Mouse (Mus musculus) liver, embryonic 13.5 days (tissue): ENCODE results near the gene Sdccag8. TPM values are rescaled to one million over a fixed set of nuclear protein-coding genes. Genes with fewer than 3 reads are reported as not detected.
"Not testable (repeated sequence)": the region's sequence is repeated elsewhere in the genome, so short reads cannot be mapped to it uniquely, and the experiment has no call there.

Experiments used
- ATAC-seq: fragments of 200-750 bp; cut with Nextera tagmentation; 2 replicates; pipeline ENCODE4 v1.8.0; 2017; ENCODE audit warnings: low read depth, mild to moderate bottlenecking, moderate number of reproducible peaks, moderate library complexity
- DNase-seq: peaks from one replicate; pipeline ENCODE4 v3.0.0; 2022
- H3K27ac ChIP-seq: fragments of 300-500 bp; sonication (generic); 2 replicates; pipeline ENCODE4 v1.5.1; 2015; ENCODE audit warnings: moderate library complexity, mild to moderate bottlenecking, inconsistent platforms
- H3K27me3 ChIP-seq: fragments of 300-500 bp; sonication (generic); 2 replicates; pipeline ENCODE4 v1.6.1; 2015; ENCODE audit warnings: mild to moderate bottlenecking, inconsistent platforms
- H3K36me3 ChIP-seq: fragments of 300-500 bp; sonication (generic); 2 replicates; pipeline ENCODE4 v1.6.1; 2015; ENCODE audit warnings: mild to moderate bottlenecking, inconsistent platforms
- H3K4me1 ChIP-seq: fragments of 300-500 bp; sonication (generic); replicated peaks from 2 replicates; pipeline ENCODE4 v1.6.1; 2015; ENCODE audit warnings: inconsistent platforms
- H3K4me2 ChIP-seq: fragments of 300-500 bp; sonication (generic); 2 replicates; pipeline ENCODE4 v1.6.1; 2015; ENCODE audit warnings: inconsistent platforms, mild to moderate bottlenecking, moderate library complexity
- H3K4me3 ChIP-seq: fragments of 300-500 bp; sonication (generic); replicated peaks from 2 replicates; pipeline ENCODE4 v1.5.1; 2015; ENCODE audit warnings: mild to moderate bottlenecking, inconsistent platforms
- H3K9ac ChIP-seq: fragments of 300-500 bp; sonication (generic); 2 replicates; pipeline ENCODE4 v1.6.1; 2015; ENCODE audit warnings: mild to moderate bottlenecking, inconsistent platforms
- H3K9me3 ChIP-seq: fragments of 300-500 bp; sonication (generic); replicated peaks from 2 replicates; pipeline ENCODE4 v1.6.1; 2016; ENCODE audit warnings: inconsistent platforms
- WGBS: fragments of 180-500 bp; shearing (Covaris S2); methylation state at CpG from one replicate; pipeline ENCODE4 v1.1.7; 2015; ENCODE audit not compliant: insufficient replicate concordance; 5-methylcytosine and 5-hydroxymethylcytosine counted together
- polyA plus RNA-seq: library from polyadenylated mRNA; unstranded; fragments of >200 nt; fragmentation: Nextera tagmentation; extraction: Ambion mirVana; gene quantifications from 2 replicates; pipeline ENCODE4 v1.2.1, GENCODE M21; 2015

The Sdccag8 gene
- polyA plus RNA-seq, 1 experiment from 2014 or later = 5.7 TPM

DNA sequence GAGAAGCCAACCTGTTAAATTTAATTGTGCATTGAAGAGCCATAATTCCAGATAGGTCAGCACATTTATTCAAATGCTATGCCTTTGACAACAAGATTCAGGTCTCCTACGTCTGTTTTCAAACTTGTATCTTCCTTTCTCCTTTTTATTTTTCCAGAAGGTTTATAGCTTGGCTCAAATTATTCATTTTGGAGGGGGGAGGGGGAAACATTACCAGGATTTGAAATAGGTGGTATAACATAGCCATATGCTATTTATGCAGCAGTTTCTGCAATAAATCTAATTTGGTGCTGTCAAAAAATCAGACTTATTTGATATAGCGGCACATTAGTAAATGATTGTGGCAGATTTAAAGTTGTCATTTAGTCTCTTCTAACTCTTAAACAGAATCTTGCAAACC, 116.1 kb downstream of the Sdccag8 start:
- Histone ChIP-seq H3K4me3 (no peak overlapping the region), H3K4me1 (no peaks in the 10 kb centered on the region), H3K9me3 (no peaks in the 10 kb centered on the region), H3K27me3 (no peaks in the 10 kb centered on the region), H3K36me3 (no peaks in the 10 kb centered on the region), H3K4me2 (no peak overlapping the region), H3K9ac (no peak overlapping the region), H3K27ac (no peak overlapping the region)
- DNase-seq (no peak), ATAC-seq (no peak)
- 78% methylated on average over 2 of the region's 2 CpGs for WGBS

DNA sequence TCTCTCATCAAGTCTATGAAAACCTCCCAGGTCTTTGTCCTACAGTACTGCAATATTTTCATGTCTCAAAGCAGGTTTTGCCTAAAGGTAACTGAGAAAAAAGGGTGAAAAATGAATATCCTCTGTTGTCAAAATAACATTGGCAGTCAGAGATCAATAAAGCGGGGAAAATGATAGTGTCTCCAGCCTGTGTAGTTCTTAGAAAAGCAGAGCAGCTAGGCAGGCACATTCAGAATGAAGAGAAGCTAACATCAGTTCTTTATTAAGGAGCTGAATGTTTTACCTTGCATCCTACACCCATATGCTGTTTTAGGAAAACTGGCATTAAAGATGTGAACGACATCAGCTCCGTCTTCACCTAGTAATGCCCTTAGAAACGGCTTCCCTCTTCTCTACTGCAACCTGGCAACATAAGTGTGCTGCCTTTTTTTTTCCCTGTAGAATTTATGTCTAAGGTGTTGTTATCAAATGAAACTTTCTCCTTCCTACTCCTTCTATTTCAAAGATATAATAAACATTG, 116.6 kb downstream of the Sdccag8 start:
- Histone ChIP-seq H3K36me3 (no peaks in the 10 kb centered on the region), H3K4me2 (no peak overlapping the region), H3K27ac (no peak overlapping the region), H3K9ac (no peak overlapping the region), H3K4me1 (no peaks in the 10 kb centered on the region), H3K27me3 (no peaks in the 10 kb centered on the region), H3K4me3 (no peak overlapping the region), H3K9me3 (no peaks in the 10 kb centered on the region)
- ATAC-seq (no peak), DNase-seq (no peak)
- 74% methylated on average over 4 of the region's 4 CpGs for WGBS

DNA sequence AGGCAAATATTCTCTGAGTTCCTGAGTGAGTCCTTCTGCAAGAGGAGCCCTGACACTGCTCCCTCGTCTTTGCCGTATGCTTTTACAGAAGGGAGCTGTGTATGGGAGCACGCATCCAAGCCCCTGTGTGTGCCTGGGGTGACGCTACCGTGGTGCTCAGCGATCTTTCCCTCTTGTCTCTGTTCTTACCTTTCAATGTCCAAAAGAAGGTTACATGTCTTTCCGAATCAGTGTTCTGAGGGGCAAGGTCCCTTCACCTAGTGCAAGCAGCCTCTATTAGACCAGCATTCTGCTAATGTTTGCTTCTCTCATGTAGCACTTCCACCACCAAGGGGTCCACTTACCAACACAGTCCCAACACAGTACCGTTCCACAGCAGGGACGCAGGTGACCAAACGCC, 117.1 kb downstream of the Sdccag8 start:
- Histone ChIP-seq H3K4me3 (no peak overlapping the region), H3K27me3 (no peaks in the 10 kb centered on the region), H3K36me3 (no peaks in the 10 kb centered on the region), H3K4me2 (no peak overlapping the region), H3K27ac (no peak overlapping the region), H3K4me1 (no peaks in the 10 kb centered on the region), H3K9ac (no peak overlapping the region), H3K9me3 (no peaks in the 10 kb centered on the region)
- no peak for DNase-seq
- no peak for ATAC-seq
- WGBS = 83% methylated on average over 10 of the region's 10 CpGs

GRCm38 (mm10) chr1:176932320-176932950, 118.0 kb downstream of the Sdccag8 start:
- no peak overlapping the region for H3K27ac ChIP-seq
- WGBS = 63% methylated on average over 12 of the region's 12 CpGs
- no peaks in the 10 kb centered on the region for H3K4me1 ChIP-seq
- no peak overlapping the region for H3K9ac ChIP-seq
- no peak overlapping the region for H3K4me3 ChIP-seq
- H3K4me2 ChIP-seq = no peak overlapping the region
- no peaks in the 10 kb centered on the region for H3K9me3 ChIP-seq
- no peak for ATAC-seq
- H3K27me3 ChIP-seq = no peaks in the 10 kb centered on the region
- H3K36me3 ChIP-seq = no peaks in the 10 kb centered on the region
- no peak for DNase-seq

DNA sequence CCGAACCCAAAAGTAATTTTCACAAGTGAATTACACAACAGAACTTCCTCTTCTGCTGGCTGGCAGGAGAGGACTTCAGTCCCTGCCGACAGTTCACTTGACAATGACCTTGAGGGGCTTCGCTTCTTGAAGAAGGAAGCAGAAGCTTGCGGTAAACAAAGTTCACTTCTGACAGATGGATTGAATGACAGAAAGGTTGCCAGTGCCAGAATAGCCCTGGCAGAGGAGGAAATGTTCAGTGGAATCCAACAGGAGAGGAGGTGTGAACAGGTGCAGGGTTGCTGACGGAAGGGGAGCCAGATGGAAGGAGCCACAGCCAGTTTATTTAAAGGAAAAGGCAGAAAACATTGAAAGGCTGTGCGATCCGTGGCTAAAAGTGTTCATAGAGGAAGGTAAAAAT, 118.9 kb downstream of the Sdccag8 start:
- Histone ChIP-seq H3K4me2 (no peak overlapping the region), H3K9ac (no peak overlapping the region), H3K4me1 (no peaks in the 10 kb centered on the region), H3K4me3 (no peak overlapping the region), H3K27me3 (no peaks in the 10 kb centered on the region), H3K36me3 (no peaks in the 10 kb centered on the region), H3K27ac (no peak overlapping the region), H3K9me3 (no peaks in the 10 kb centered on the region)
- DNase-seq (no peak), ATAC-seq (no peak)
- 35% methylated on average over 7 of the region's 7 CpGs for WGBS

GRCm38 (mm10) chr1:176934043-176934762, 119.7 kb downstream of the Sdccag8 start:
- H3K27ac ChIP-seq = no peak overlapping the region
- no peak for DNase-seq

GRCm38 (mm10) chr1:176939901-176940341, 125.5 kb downstream of the Sdccag8 start:
- 69% methylated on average over 8 of the region's 8 CpGs for WGBS
- Histone ChIP-seq H3K36me3 (no peaks in the 10 kb centered on the region), H3K27me3 (no peaks in the 10 kb centered on the region), H3K4me3 (no peak overlapping the region), H3K9me3 (no peaks in the 10 kb centered on the region), H3K4me2 (no peak overlapping the region), H3K9ac (no peak overlapping the region), H3K4me1 (peaks cover 23% of the 10 kb centered on the region), H3K27ac (no peak overlapping the region; the same call in 1 of the 2 replicates)
- DNase-seq (no peak), ATAC-seq (no peak)

More at GRCm38 (mm10) chr1:176934043-176934762, 119.7 kb downstream of the Sdccag8 start:
- Histone ChIP-seq H3K4me3 (no peak overlapping the region), H3K4me1 (no peaks in the 10 kb centered on the region), H3K9me3 (no peaks in the 10 kb centered on the region), H3K9ac (no peak overlapping the region), H3K36me3 (no peaks in the 10 kb centered on the region), H3K4me2 (no peak overlapping the region), H3K27me3 (no peaks in the 10 kb centered on the region)
- 61% methylated on average over 13 of the region's 13 CpGs for WGBS
- no peak for ATAC-seq

DNA sequence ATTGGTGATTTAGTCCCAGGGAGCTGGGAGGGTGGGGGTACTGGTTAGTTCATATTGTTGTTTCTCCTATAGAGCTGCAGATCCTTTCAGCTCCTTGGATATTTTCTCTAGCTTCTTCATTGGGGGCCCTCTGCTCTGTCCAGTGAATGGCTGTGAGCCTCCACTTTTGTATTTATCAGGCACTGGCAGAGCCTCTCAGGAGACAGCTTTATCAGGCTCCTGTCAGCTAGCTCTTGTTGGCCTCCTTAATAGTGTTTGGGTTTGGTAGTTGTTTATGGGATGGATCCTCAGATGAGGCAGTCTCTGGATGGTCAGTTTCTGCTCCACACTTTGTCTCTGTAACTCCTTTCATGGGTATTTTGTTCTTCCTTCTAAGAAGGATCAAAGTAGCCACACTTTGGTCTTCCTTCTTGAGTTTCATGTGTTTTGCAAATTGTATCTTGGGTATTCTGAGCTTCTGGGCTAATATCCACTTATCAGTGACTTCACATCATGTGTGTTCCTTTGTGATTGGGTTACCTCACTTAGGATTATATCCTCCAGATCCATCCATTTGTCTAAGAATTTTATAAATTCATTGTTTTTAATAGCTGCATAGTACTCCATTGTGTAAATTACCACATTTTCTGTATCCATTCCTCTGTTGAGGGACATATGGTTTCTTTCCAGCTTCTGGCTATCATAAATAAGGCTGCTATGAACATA, 127.0 kb downstream of the Sdccag8 start:
- not testable (repeated sequence) for H3K36me3 ChIP-seq, H3K4me3 ChIP-seq, H3K9me3 ChIP-seq, H3K27me3 ChIP-seq
- Histone ChIP-seq H3K27ac (peak overlapping the region; percentile 81), H3K4me2 (0 out of 2 replicates have a peak overlapping the region, but pooled peaks have one; percentile 24), H3K9ac (0 out of 2 replicates have a peak overlapping the region, but pooled peaks have one; percentile 6), H3K4me1 (peaks cover 33% of the 10 kb centered on the region)
- DNase-seq (peak; percentile 61), ATAC-seq (peak; percentile 93)

DNA sequence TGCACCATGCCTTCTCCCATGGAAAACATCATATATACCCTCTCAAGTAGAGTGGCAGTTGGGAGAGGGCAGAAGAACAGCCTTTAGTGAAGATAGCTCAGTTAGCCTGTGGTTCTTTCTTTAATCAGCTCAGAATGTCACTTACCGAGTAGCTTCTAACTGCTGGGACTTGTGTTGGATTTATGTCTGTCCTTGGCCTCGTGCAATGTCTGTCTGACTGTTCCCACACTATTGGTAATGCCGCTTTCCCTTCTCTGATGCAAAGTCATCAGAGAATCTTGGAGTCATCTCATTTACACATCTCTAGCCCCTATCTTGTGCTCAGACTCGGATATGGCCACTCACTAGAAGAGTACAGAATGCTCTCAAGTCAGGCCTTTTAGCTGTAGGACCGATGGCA, 128.7 kb downstream of the Sdccag8 start:
- DNase-seq (no peak), ATAC-seq (no peak)
- no peaks in the 10 kb centered on the region for H3K36me3 ChIP-seq
- H3K27me3 ChIP-seq = no peaks in the 10 kb centered on the region
- H3K4me2 ChIP-seq = no peak overlapping the region
- no peaks in the 10 kb centered on the region for H3K9me3 ChIP-seq
- H3K4me1 ChIP-seq = peaks cover 34% of the 10 kb centered on the region
- no peak overlapping the region for H3K27ac ChIP-seq
- no peak overlapping the region for H3K4me3 ChIP-seq
- WGBS = 80% methylated on average over 5 of the region's 5 CpGs
- no peak overlapping the region for H3K9ac ChIP-seq

DNA sequence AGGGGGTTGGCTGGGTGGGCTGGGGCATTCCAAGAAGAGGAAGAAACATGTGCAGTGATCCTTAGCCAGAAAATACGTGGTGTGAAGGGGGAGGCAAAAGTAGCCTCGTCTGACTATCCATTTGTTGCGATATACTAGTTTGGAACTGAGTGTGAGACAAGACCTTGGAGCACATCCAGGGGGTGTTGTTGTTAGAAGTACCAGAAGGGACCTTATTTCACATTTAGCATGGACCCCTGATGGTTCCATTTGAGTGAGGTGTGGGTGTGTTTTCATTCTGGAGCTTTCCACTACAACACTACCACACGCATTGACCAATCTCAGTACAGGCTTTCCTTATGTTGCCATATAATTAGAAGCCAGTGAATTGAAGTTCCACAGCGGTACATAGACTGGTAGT, 129.5 kb downstream of the Sdccag8 start:
- Histone ChIP-seq H3K4me3 (no peak overlapping the region), H3K9ac (no peak overlapping the region), H3K9me3 (no peaks in the 10 kb centered on the region), H3K27ac (no peak overlapping the region), H3K36me3 (no peaks in the 10 kb centered on the region), H3K4me2 (no peak overlapping the region), H3K4me1 (peaks cover 34% of the 10 kb centered on the region), H3K27me3 (no peaks in the 10 kb centered on the region)
- DNase-seq = no peak
- no peak for ATAC-seq
- 76% methylated on average over 5 of the region's 5 CpGs for WGBS

DNA sequence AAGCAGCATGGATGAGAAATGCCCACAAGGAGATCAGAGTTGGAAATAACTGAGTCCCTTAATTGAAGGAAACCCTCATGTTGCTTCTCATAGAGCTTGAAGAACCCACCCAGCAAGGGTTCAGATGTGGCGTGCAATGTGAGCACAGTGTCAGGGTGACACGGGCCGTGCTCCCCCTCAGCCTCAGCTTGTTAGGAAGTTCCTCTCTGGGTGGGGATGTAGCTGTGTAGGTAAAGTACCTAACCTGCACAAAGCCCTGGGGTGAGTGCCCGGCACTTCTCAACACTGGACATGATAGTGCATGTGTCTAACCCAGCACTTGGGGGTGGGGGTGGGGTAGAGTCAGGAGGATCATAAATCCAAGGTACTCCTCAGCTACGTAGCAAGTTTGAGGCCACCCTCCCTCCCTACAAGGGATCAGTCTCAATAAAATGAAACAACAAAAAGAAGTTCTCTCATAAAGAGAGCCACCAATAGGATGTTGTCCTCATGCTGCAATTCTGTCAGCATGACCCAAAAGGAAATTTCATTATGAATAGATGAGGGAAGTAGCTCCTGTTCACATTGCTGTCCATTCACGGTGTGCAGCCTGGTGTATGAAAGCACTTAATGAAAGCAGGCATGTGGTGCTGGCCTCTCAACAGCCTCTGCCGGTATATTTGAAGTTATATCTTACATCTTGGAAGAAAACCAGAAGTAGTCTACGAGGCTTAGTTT, 130.2 kb downstream of the Sdccag8 start:
- peaks cover 34% of the 10 kb centered on the region for H3K4me1 ChIP-seq
- DNase-seq (no peak), ATAC-seq (no peak)
- H3K36me3 ChIP-seq = no peaks in the 10 kb centered on the region
- no peaks in the 10 kb centered on the region for H3K9me3 ChIP-seq
- H3K4me3 ChIP-seq = no peak overlapping the region
- no peak overlapping the region for H3K4me2 ChIP-seq
- WGBS = 74% methylated on average over 8 of the region's 8 CpGs
- H3K27ac ChIP-seq = no peak overlapping the region
- no peaks in the 10 kb centered on the region for H3K27me3 ChIP-seq
- H3K9ac ChIP-seq = no peak overlapping the region
